Mouse (Mus musculus): Measurements from ENCODE around the gene Fgfr2. TPM values are rescaled to one million over a fixed set of nuclear protein-coding genes. Genes with fewer than 3 reads are reported as not detected.
A peak's percentile ranks its signal among the peaks of the same experiment; 100 is the strongest.

Fgfr2 gene
- polyA plus RNA-seq, 1 experiment from 2014 or later: 169 TPM

DNA sequence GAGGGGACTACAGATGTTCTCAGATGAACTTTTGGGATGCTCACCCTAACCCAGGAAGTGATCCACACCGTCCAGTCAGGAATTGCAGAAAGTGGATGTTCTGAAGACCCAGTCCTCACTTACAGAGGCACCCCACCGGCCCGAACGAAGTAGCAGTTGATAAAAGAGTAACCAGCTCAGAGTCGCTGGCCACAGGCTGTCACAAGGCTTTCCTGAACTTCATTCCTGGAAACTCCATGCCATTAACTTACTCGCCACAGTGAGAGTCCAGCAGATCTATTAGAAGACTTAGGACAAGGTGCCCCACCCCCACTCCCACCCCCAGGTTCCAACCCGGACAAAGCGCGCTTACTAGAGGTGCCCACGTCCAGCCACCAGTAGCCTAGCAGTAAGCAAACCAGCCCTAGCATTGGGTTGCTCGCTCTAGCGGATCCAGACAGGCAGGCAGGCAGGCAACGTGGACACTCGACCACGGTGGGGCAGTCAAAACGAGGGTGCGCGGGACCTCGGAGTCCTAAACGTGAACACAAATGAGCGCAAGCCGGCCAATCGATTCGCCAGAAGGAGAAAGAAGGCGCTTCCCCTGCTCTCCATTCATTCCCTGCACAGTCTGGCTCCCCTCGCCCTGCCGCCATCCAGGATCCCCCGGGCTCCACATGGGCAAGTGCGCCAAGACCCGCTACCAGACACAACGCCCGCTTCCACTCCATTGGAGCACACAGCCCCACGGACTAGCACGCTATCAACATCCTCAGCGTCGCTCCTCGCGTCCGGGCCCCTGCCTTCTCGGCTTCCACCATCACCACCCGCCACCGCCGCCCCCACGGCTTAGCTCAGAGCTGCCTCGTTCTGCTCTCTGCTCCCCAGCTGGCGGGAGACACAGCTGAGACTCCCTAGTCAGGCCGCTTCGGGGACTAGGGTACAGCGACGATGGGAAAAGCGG, 807.7 kb downstream of the Fgfr2 start:
- peak overlapping the region; percentile 83 for H3K4me3 ChIP-seq (ENCODE audit: low read depth, low read length)
- H3K36me3 ChIP-seq (ENCODE audit: control insufficient read depth, insufficient read depth, low read length): no peaks in the 10 kb centered on the region
- peak overlapping the region; percentile 94 for H3K27ac ChIP-seq (ENCODE audit: low read length)
- 2% methylated on average over 51 of the region's 51 CpGs for WGBS
- peaks cover 50% of the 10 kb centered on the region for H3K4me1 ChIP-seq (ENCODE audit: control insufficient read depth, insufficient read depth, low read length)
- H3K4me2 ChIP-seq (replicated peaks; ENCODE audit: low read depth, low read length): peak overlapping the region; percentile 91
- ATAC-seq (ENCODE audit: insufficient number of reproducible peaks, insufficient read depth, low FRiP score, low read depth): peak; percentile 65
- peak overlapping the region; percentile 78 for H3K9ac ChIP-seq (replicated peaks; ENCODE audit: low read depth, low read length)
- no peaks in the 10 kb centered on the region for H3K27me3 ChIP-seq (ENCODE audit: control insufficient read depth, insufficient read depth, low read length)
- H3K9me3 ChIP-seq (ENCODE audit: control insufficient read depth, low read depth, low read length): no peaks in the 10 kb centered on the region

DNA sequence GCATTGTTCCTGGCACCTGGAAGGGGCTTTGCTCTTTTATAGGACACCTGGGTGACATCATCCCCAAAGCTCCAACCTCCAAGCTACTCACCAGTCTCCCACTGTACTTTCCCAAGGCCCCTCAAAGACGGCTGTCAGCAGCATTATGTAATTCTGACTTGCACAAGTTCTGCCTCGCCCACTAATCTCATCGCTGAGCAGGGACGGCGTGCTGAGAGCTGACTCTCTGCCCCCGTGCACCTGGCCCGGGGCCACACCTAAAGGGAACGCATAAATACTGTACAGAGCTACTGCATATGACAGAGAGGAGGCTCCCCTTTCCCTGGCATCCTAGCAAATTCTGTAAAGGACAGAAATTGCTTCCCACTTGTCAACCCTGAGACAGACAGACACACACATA, 810.8 kb downstream of the Fgfr2 start:
- Histone ChIP-seq H3K36me3 (ENCODE audit: control insufficient read depth, insufficient read depth, low read length) (no peaks in the 10 kb centered on the region), H3K4me3 (ENCODE audit: low read depth, low read length) (no peak overlapping the region), H3K4me2 (replicated peaks; ENCODE audit: low read depth, low read length) (0 out of 2 replicates have a peak overlapping the region, but pooled peaks have one; percentile 1), H3K9ac (replicated peaks; ENCODE audit: low read depth, low read length) (no peak overlapping the region), H3K27me3 (ENCODE audit: control insufficient read depth, insufficient read depth, low read length) (no peaks in the 10 kb centered on the region), H3K27ac (ENCODE audit: low read length) (no peak overlapping the region), H3K9me3 (ENCODE audit: control insufficient read depth, low read depth, low read length) (no peaks in the 10 kb centered on the region), H3K4me1 (ENCODE audit: control insufficient read depth, insufficient read depth, low read length) (peaks cover 67% of the 10 kb centered on the region)
- WGBS: 29% methylated on average over 8 of the region's 8 CpGs
- ATAC-seq (ENCODE audit: insufficient number of reproducible peaks, insufficient read depth, low FRiP score, low read depth): no peak

DNA sequence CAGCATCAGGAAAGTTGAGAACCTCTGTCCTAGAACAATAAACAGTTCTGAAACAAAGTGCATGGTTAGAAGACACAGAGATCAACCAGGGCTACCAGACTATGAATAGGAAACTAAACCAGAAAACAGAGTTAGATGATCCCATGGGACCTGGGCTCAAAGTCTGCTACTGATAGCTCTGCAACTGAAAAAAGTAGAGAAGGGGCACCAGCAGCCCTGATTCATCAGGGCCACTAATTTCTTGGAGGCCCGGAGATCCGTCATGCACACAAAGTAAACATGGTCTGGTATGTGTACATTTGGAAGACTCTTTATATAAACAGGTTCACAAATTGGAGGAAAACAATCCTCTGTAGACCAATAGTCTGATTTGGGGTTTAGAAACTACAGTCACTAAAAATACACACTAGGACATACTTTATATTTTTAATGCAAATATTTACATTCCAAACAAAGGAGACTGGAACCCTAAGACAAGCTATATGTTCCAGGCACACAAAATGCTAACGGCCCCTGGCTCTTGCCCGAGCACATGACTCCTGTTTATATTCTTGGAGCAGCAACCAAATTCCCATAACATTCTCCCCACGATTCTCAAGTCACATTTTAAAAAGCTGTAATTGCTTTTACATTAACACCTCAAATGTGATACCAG, 814.5 kb downstream of the Fgfr2 start:
- Histone ChIP-seq H3K27ac (ENCODE audit: low read length) (peak overlapping the region; percentile 87), H3K4me2 (replicated peaks; ENCODE audit: low read depth, low read length) (no peak overlapping the region; the same call in 1 of the 2 replicates), H3K36me3 (ENCODE audit: control insufficient read depth, insufficient read depth, low read length) (no peaks in the 10 kb centered on the region), H3K4me1 (ENCODE audit: control insufficient read depth, insufficient read depth, low read length) (peaks cover 67% of the 10 kb centered on the region), H3K9me3 (ENCODE audit: control insufficient read depth, low read depth, low read length) (no peaks in the 10 kb centered on the region), H3K27me3 (ENCODE audit: control insufficient read depth, insufficient read depth, low read length) (no peaks in the 10 kb centered on the region), H3K9ac (replicated peaks; ENCODE audit: low read depth, low read length) (no peak overlapping the region), H3K4me3 (ENCODE audit: low read depth, low read length) (no peak overlapping the region)
- 18% methylated on average over 5 of the region's 5 CpGs for WGBS
- ATAC-seq (ENCODE audit: insufficient number of reproducible peaks, insufficient read depth, low FRiP score, low read depth): peak; percentile 43; the same call in 1 of the 2 replicates

DNA sequence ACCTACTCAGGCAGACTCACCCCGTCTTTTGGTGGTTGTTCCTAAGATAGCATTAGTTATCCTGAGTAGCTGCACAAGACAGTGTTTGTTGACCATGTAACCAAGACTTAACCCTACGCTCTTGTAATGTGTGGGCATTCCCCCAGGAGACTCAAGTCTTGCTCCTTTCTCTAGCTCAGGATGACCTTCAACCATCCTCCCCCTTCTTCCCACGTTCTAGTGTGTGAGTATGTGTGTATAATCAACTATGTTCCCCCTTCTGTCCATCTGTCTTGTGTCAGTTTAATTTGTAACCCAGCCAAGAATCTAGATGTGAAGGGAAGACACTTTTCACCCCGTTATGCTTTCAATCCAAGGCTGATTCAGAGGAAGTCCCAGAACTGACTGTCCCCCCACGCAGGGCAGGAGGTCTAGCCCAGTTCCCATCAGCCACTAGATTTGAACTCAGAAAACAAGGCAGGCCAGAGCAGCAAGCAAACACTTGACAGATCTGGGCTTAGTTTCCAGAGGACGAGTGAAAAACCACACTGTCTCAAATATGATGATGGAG, 815.4 kb downstream of the Fgfr2 start:
- H3K9me3 ChIP-seq (ENCODE audit: control insufficient read depth, low read depth, low read length): no peaks in the 10 kb centered on the region
- H3K27ac ChIP-seq (ENCODE audit: low read length): peak overlapping the region; percentile 87
- H3K4me3 ChIP-seq (ENCODE audit: low read depth, low read length): no peak overlapping the region
- ATAC-seq (ENCODE audit: insufficient number of reproducible peaks, insufficient read depth, low FRiP score, low read depth): peak; percentile 42; the same call in 1 of the 2 replicates
- H3K36me3 ChIP-seq (ENCODE audit: control insufficient read depth, insufficient read depth, low read length): no peaks in the 10 kb centered on the region
- H3K9ac ChIP-seq (replicated peaks; ENCODE audit: low read depth, low read length): no peak overlapping the region
- H3K27me3 ChIP-seq (ENCODE audit: control insufficient read depth, insufficient read depth, low read length): no peaks in the 10 kb centered on the region
- H3K4me1 ChIP-seq (ENCODE audit: control insufficient read depth, insufficient read depth, low read length): peaks cover 63% of the 10 kb centered on the region
- no peak overlapping the region; the same call in 1 of the 2 replicates for H3K4me2 ChIP-seq (replicated peaks; ENCODE audit: low read depth, low read length)
- WGBS: 34% methylated on average over 6 of the region's 6 CpGs

DNA sequence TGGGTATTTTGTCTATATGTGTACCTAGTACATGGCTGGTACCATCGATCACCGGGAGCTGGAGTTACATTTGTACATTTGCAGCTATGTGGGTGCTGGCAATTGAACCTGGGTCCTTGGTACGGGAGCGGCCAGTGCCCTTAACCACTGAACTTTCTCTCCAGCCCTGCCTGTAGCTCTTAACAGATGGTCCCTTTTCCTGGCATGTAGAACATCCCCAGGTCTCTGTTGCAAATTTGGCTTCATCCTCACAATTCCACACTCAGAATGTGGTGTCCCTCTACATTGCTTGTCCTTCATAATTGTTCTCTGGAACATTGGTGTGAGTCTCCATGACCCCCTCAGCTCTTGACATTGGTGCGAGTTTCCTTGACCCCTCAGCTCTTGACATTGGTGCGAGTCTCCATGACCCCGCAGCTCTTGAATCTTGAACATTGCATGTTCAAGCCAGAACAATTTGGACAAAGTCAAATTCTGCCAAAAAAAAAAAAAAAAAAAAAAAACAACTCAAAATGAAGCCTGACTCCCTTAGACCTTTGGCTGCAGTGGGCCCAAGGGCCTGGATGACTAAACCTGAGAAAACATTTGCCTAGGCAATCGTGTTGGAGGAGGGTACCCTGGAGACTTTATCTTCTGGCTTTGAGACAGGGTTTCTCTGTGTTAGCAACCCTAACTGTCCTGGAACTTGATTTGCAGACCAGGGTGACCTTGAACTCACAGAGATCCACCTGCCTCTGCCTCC, 816.3 kb downstream of the Fgfr2 start:
- 91% methylated on average over 8 of the region's 8 CpGs for WGBS
- Histone ChIP-seq H3K9ac (replicated peaks; ENCODE audit: low read depth, low read length) (no peak overlapping the region), H3K4me1 (ENCODE audit: control insufficient read depth, insufficient read depth, low read length) (peaks cover 61% of the 10 kb centered on the region)

DNA sequence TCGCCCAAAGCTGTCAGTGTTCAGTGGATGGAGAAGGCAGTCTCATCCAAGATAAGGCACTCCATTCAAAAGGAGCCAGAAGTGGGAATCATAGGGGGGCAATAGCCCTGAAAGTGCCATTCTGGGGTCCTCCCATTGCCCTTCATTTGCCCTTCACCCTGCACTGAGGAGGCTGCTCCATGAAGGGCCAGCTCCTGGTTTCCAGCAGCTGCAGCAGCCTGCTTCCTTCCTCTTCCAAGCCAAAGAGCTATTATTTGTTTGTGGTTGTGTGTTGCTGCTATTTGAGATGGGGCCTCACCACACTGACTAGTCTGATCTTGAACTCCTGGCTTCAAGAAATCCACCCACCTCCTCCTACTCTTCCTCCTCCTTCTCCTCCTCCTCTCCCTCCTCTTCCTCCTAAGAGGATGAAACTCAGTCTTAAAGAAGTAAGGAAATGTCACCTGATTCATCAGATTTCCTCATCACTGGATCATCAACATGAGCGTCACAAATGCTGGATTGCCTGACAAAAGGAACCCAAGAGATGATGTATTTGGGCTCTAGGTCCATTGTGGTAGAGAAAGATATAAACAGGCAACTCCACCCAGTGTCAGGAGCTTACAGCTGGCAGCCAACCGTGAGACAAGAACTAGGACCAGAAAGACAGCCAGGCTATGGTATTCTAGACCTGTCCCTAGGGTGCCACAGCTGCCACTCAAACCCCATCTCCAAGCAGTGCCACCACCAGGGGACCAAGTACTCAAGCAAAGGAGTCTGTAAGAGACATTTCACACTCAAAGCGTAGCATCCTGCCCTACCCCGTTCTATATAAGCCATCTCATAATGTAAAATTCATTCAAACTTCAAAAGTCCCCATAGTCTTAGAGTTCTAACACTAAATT, 817.4 kb downstream of the Fgfr2 start:
- H3K27ac ChIP-seq (ENCODE audit: low read length): no peak overlapping the region
- no peak for ATAC-seq (ENCODE audit: insufficient number of reproducible peaks, insufficient read depth, low FRiP score, low read depth)
- WGBS: 79% methylated on average over 5 of the region's 5 CpGs
- no peak overlapping the region for H3K9ac ChIP-seq (replicated peaks; ENCODE audit: low read depth, low read length)
- H3K4me2 ChIP-seq (replicated peaks; ENCODE audit: low read depth, low read length): no peak overlapping the region
- H3K27me3 ChIP-seq (ENCODE audit: control insufficient read depth, insufficient read depth, low read length): no peaks in the 10 kb centered on the region
- H3K9me3 ChIP-seq (ENCODE audit: control insufficient read depth, low read depth, low read length): no peaks in the 10 kb centered on the region
- no peaks in the 10 kb centered on the region for H3K36me3 ChIP-seq (ENCODE audit: control insufficient read depth, insufficient read depth, low read length)
- peaks cover 59% of the 10 kb centered on the region for H3K4me1 ChIP-seq (ENCODE audit: control insufficient read depth, insufficient read depth, low read length)
- no peak overlapping the region for H3K4me3 ChIP-seq (ENCODE audit: low read depth, low read length)

More for the DNA sequence above, 816.3 kb downstream of the Fgfr2 start:
- Histone ChIP-seq H3K4me2 (replicated peaks; ENCODE audit: low read depth, low read length) (no peak overlapping the region), H3K4me3 (ENCODE audit: low read depth, low read length) (no peak overlapping the region), H3K27me3 (ENCODE audit: control insufficient read depth, insufficient read depth, low read length) (no peaks in the 10 kb centered on the region), H3K27ac (ENCODE audit: low read length) (no peak overlapping the region), H3K36me3 (ENCODE audit: control insufficient read depth, insufficient read depth, low read length) (no peaks in the 10 kb centered on the region), H3K9me3 (ENCODE audit: control insufficient read depth, low read depth, low read length) (no peaks in the 10 kb centered on the region)
- ATAC-seq (ENCODE audit: insufficient number of reproducible peaks, insufficient read depth, low FRiP score, low read depth): no peak

DNA sequence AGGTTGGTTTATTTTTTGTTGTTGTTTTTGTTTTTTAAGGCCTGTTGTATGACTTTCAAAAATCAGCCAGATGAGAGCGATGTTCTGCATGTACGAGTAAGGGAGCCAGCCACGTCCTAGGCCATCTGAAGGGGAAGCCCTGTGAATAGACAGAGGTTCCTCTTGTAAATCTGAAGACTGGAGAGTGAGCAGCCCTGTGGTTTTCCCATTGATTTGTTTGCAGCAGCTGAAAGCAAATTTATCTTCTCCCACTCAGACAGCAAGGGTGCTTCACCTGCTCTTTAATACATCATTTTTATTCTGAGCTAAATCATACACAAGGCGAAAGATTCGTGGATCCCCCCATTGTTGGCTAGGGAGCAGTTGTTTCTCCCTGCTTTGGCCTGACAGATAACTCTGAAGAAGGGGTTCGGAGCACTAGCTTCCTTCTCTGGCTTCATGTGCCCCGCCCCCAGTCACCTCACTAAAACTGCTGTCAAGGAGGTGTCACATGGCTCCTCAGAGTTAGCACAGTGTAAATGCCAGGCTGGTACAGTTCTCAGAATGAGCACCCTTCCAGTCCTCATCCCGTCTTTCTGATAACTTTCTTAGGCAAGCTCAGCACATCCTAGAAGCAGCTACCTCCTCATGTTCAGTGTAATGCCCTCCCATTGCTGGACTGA, 818.6 kb downstream of the Fgfr2 start:
- Histone ChIP-seq H3K27ac (ENCODE audit: low read length) (no peak overlapping the region), H3K9me3 (ENCODE audit: control insufficient read depth, low read depth, low read length) (no peaks in the 10 kb centered on the region), H3K4me1 (ENCODE audit: control insufficient read depth, insufficient read depth, low read length) (peaks cover 56% of the 10 kb centered on the region), H3K4me3 (ENCODE audit: low read depth, low read length) (no peak overlapping the region), H3K4me2 (replicated peaks; ENCODE audit: low read depth, low read length) (no peak overlapping the region), H3K27me3 (ENCODE audit: control insufficient read depth, insufficient read depth, low read length) (no peaks in the 10 kb centered on the region), H3K9ac (replicated peaks; ENCODE audit: low read depth, low read length) (no peak overlapping the region), H3K36me3 (ENCODE audit: control insufficient read depth, insufficient read depth, low read length) (no peaks in the 10 kb centered on the region)
- ATAC-seq (ENCODE audit: insufficient number of reproducible peaks, insufficient read depth, low FRiP score, low read depth): no peak
- 56% methylated on average over 8 of the region's 8 CpGs for WGBS

Measured in stomach, embryonic 14.5 days (tissue).